Mouse (Mus musculus) ES-E14 (cell line): ENCODE measurements at regions not wholly inside any gene's neighbourhood (a gene's known extent, or its start where the extent isn't known, plus 50 kb on each side); places are given as distances from the start of the nearest gene placed in this dataset.

Experiments
- DNase-seq: peaks from one replicate; pipeline ENCODE4 v3.0.0-alpha.2; 2013; ENCODE audit warnings: low read depth, low spot score
- H3K27ac ChIP-seq: 2 replicates; pipeline ENCODE4 v1.5.1; 2012; ENCODE audit warnings: low read depth, mild to moderate bottlenecking, low read length, moderate library complexity, mixed read lengths; ENCODE audit not compliant: poor library complexity, insufficient read depth, severe bottlenecking
- H3K36me3 ChIP-seq: 2 replicates; pipeline ENCODE4 v1.6.1; 2012; ENCODE audit warnings: mild to moderate bottlenecking, low read length, moderate library complexity, mixed read lengths; ENCODE audit not compliant: control insufficient read depth, poor library complexity, insufficient read depth, severe bottlenecking
- H3K4me1 ChIP-seq, 2 experiments: fragments of 150-350 bp in 1 of 2; sonication (generic) in 1 of 2; 2 replicates each; pipeline ENCODE4 v1.6.1; 2012; ENCODE audit warnings: low read length in 2 of 2, mild to moderate bottlenecking in 1 of 2, mixed read lengths in 1 of 2; ENCODE audit not compliant: control insufficient read depth in 2 of 2, insufficient read depth in 2 of 2, poor library complexity in 1 of 2
- H3K4me3 ChIP-seq, 2 experiments: fragments of 150-350 bp in 1 of 2; sonication (generic) in 1 of 2; 2 replicates each; pipeline ENCODE4 v1.5.1; 2012; ENCODE audit warnings: low read length in 2 of 2, low read depth in 1 of 2, mild to moderate bottlenecking in 1 of 2, mixed read lengths in 1 of 2; ENCODE audit not compliant: insufficient read depth in 1 of 2, poor library complexity in 1 of 2, severe bottlenecking in 1 of 2
- H3K9ac ChIP-seq: 2 replicates; pipeline ENCODE4 v1.6.1; 2012; ENCODE audit warnings: low read depth, mild to moderate bottlenecking, low read length, mixed read lengths; ENCODE audit not compliant: poor library complexity, insufficient read depth, severe bottlenecking
- H3K9me3 ChIP-seq: fragments of 150-350 bp; sonication (generic); 2 replicates; pipeline ENCODE4 v1.6.1; 2012; ENCODE audit warnings: low read depth, mild to moderate bottlenecking, low read length; ENCODE audit not compliant: control insufficient read depth, insufficient read depth
- CHD2 ChIP-seq: IDR thresholded peaks from 2 replicates; pipeline ENCODE4 v1.6.1; 2014; ENCODE audit warnings: mild to moderate bottlenecking, low read depth, low read length, inconsistent platforms
- HCFC1 ChIP-seq: IDR thresholded peaks from 2 replicates; pipeline ENCODE4 v1.6.1; 2012; ENCODE audit warnings: low read length, inconsistent platforms, borderline replicate concordance; ENCODE audit not compliant: insufficient read depth
- MAFK ChIP-seq: IDR thresholded peaks from 2 replicates; pipeline ENCODE4 v1.6.1; 2014; ENCODE audit warnings: mild to moderate bottlenecking, low read depth, low read length, inconsistent platforms; ENCODE audit not compliant: insufficient read depth
- ZC3H11A ChIP-seq: IDR thresholded peaks from 2 replicates; pipeline ENCODE4 v1.6.1; 2012; ENCODE audit warnings: low read depth, mild to moderate bottlenecking, inconsistent platforms, low read length, borderline replicate concordance
- ZNF384 ChIP-seq: IDR thresholded peaks from 2 replicates; pipeline ENCODE4 v1.6.1; 2012; ENCODE audit warnings: low read depth, low read length, inconsistent platforms
- in situ Hi-C, 2 experiments: fragments of 600-800 bp; cut with MboI; formaldehyde crosslinking; loops; one replicate each; pipeline ENCODE4 v1.15.1; 2025; ENCODE audit warnings: low sequenced_read_pairs in 2 of 2, inconsistent platforms in 1 of 2; ENCODE audit not compliant: unreplicated experiment in 2 of 2

- peak; percentile 13 for DNase-seq
- Histone ChIP-seq H3K27ac (no peak overlapping the region), H3K9ac (no peak overlapping the region), H3K4me3 (no peak overlapping the region), H3K9me3 (no peaks in the 10 kb centered on the region), H3K4me1 (no peaks in the 10 kb centered on the region), H3K36me3 (no peaks in the 10 kb centered on the region)
- in situ Hi-C loops: no loop called here
- TF ChIP-seq HCFC1 (no peak), ZC3H11A (no peak), MAFK (no peak), CHD2 (no peak), ZNF384 (no peak)
Observed at GRCm38 (mm10) chr17:85932360-85933132, 212.4 kb downstream of the Srbd1 start.

GRCm38 (mm10) chr17:85931955-85932354 is 213.0 kb downstream of the Srbd1 start:
- no peak for TF ChIP-seq CHD2
- TF ChIP-seq MAFK: no peak
- no peak for TF ChIP-seq ZC3H11A
- TF ChIP-seq HCFC1: no peak
- Histone ChIP-seq H3K4me1 (no peaks in the 10 kb centered on the region), H3K36me3 (no peaks in the 10 kb centered on the region), H3K4me3 (no peak overlapping the region), H3K9me3 (no peaks in the 10 kb centered on the region), H3K27ac (no peak overlapping the region), H3K9ac (no peak overlapping the region)
- in situ Hi-C loops: no loop called here
- no peak for DNase-seq

GRCm38 (mm10) chr17:85930789-85931188 is 214.2 kb downstream of the Srbd1 start:
- Histone ChIP-seq H3K9me3 (no peaks in the 10 kb centered on the region), H3K4me1 (no peaks in the 10 kb centered on the region), H3K36me3 (no peaks in the 10 kb centered on the region), H3K4me3 (no peak overlapping the region), H3K9ac (no peak overlapping the region), H3K27ac (no peak overlapping the region)
- in situ Hi-C loops: no loop called here
- TF ChIP-seq ZC3H11A (no peak), MAFK (no peak), ZNF384 (no peak), CHD2 (no peak), HCFC1 (no peak)
- no peak for DNase-seq

- no peaks in the 10 kb centered on the region for H3K36me3 ChIP-seq
- no peak overlapping the region for H3K27ac ChIP-seq
- H3K9me3 ChIP-seq: no peaks in the 10 kb centered on the region
- H3K9ac ChIP-seq: no peak overlapping the region
- in situ Hi-C loops: no loop called here
- TF ChIP-seq ZC3H11A (no peak), MAFK (no peak), ZNF384 (no peak), HCFC1 (no peak), CHD2 (no peak)
- DNase-seq: no peak
- no peaks in the 10 kb centered on the region for H3K4me1 ChIP-seq
- no peak overlapping the region for H3K4me3 ChIP-seq
Observed at GRCm38 (mm10) chr17:85930331-85930730, 214.6 kb downstream of the Srbd1 start.
